Comparison of ENCODE assay signal across 12 mouse cellular contexts in genomic region chr5:104128281-104129031, GRCm38 (mm10). TPM values are rescaled to one million over a fixed set of nuclear protein-coding genes. Genes with fewer than 3 reads are reported as not detected.
DNase-seq lines count a peak whose midpoint lies in the region; ATAC-seq and TF ChIP-seq lines count a peak whose summit lies in the region.
"Had no signal": no experiment of that assay in that cellular context is flagged by ENCODE, and none has a peak within 500 bp of the region (broad histone marks: within the 10 kb centered on the region; RNA-seq: fewer than 3 reads in every experiment).

No protein-coding gene starts in this region.

- H3K36me3 ChIP-seq in midbrain, embryonic 11.5 days (ENCODE audit: control insufficient read depth, insufficient read depth, low read length) = no peaks in the 10 kb centered on the region
- H3K36me3 ChIP-seq in midbrain, postnatal 0 days (ENCODE audit: insufficient read depth, low read length) = no peaks in the 10 kb centered on the region
- H3K36me3 ChIP-seq in limb, embryonic 11.5 days (ENCODE audit: control insufficient read depth, insufficient read depth, low read length) = no peaks in the 10 kb centered on the region

- no peak overlapping the region for H3K9ac ChIP-seq in midbrain, embryonic 11.5 days (ENCODE audit: low read length)
- no peak overlapping the region for H3K9ac ChIP-seq in midbrain, postnatal 0 days (replicated peaks; ENCODE audit: low read length, poor library complexity, severe bottlenecking)
- H3K9ac ChIP-seq in limb, embryonic 11.5 days (ENCODE audit: low read length) = no peak overlapping the region

- H3K4me2 ChIP-seq in midbrain, embryonic 11.5 days = no peak overlapping the region
- H3K4me2 ChIP-seq in midbrain, postnatal 0 days (ENCODE audit: low read depth, low read length, poor library complexity, severe bottlenecking) = no peak overlapping the region
- no peak overlapping the region for H3K4me2 ChIP-seq in limb, embryonic 11.5 days (ENCODE audit: low read depth, severe bottlenecking)

- no peak overlapping the region for H3K27ac ChIP-seq in midbrain, embryonic 11.5 days (ENCODE audit: low read depth, low read length)
- no peak overlapping the region for H3K27ac ChIP-seq in midbrain, postnatal 0 days (ENCODE audit: low read depth, low read length)
- H3K27ac ChIP-seq in limb, embryonic 11.5 days (replicated peaks; ENCODE audit: low read depth, low read length) = no peak overlapping the region

- TF ChIP-seq CTCF in midbrain, postnatal 0 days (IDR thresholded peaks at IDR 0.05) = no peak

- H3K4me3 ChIP-seq in midbrain, embryonic 11.5 days (ENCODE audit: low read depth, low read length) = no peak overlapping the region
- no peak overlapping the region for H3K4me3 ChIP-seq in midbrain, postnatal 0 days (ENCODE audit: low read depth, low read length)
- no peak overlapping the region for H3K4me3 ChIP-seq in limb, embryonic 11.5 days (ENCODE audit: low read depth, low read length)

- H3K4me1 ChIP-seq in midbrain, embryonic 11.5 days (ENCODE audit: control insufficient read depth, insufficient read depth, low read length) = no peaks in the 10 kb centered on the region
- no peaks in the 10 kb centered on the region; the same call in 1 of the 2 replicates for H3K4me1 ChIP-seq in midbrain, postnatal 0 days (ENCODE audit: insufficient read depth, low read length)
- H3K4me1 ChIP-seq in limb, embryonic 11.5 days (ENCODE audit: control insufficient read depth, insufficient read depth, low read length) = no peaks in the 10 kb centered on the region

- H3K27me3 ChIP-seq in midbrain, embryonic 11.5 days (ENCODE audit: control insufficient read depth, insufficient read depth, low read length) = no peaks in the 10 kb centered on the region
- H3K27me3 ChIP-seq in midbrain, postnatal 0 days (ENCODE audit: insufficient read depth, low read length) = no peaks in the 10 kb centered on the region
- no peaks in the 10 kb centered on the region for H3K27me3 ChIP-seq in limb, embryonic 11.5 days (ENCODE audit: control insufficient read depth, insufficient read depth, low read length)

- H3K9me3 ChIP-seq in midbrain, embryonic 11.5 days (ENCODE audit: control insufficient read depth, low read length) = no peaks in the 10 kb centered on the region
- no peaks in the 10 kb centered on the region for H3K9me3 ChIP-seq in midbrain, postnatal 0 days (ENCODE audit: low read length)
- no peaks in the 10 kb centered on the region for H3K9me3 ChIP-seq in limb, embryonic 11.5 days (ENCODE audit: control insufficient read depth, low read length)

- 76% methylated on average over 12 of the region's 12 CpGs for WGBS in midbrain, embryonic 11.5 days
- WGBS in midbrain, postnatal 0 days = 71% methylated on average over 12 of the region's 12 CpGs
- 38% methylated on average over 12 of the region's 12 CpGs for WGBS in limb, embryonic 11.5 days

- peak; percentile 83 for DNase-seq in midbrain, embryonic 11.5 days (ENCODE audit: low spot score, missing footprints)
- DNase-seq in midbrain, postnatal 0 days (ENCODE audit: low spot score) = no peak
- peak; percentile 98 for DNase-seq in heart, adult 11 months
- no peak for DNase-seq in limb, embryonic 11.5 days (ENCODE audit: low spot score)
- no peak for DNase-seq in cerebellum, postnatal 10 days
- DNase-seq in cerebellum, postnatal 4 days (ENCODE audit: low spot score in 2 of 2) = no peak
- DNase-seq: cerebellum, adult 2 months had no signal

- ATAC-seq in midbrain, embryonic 11.5 days (ENCODE audit: low FRiP score) = no peak
- ATAC-seq in midbrain, postnatal 0 days (ENCODE audit: low FRiP score) = no peak
- 0 out of 2 replicates have a peak, but pooled peaks have one; percentile 62 for ATAC-seq in limb, embryonic 11.5 days (ENCODE audit: insufficient number of reproducible peaks, low FRiP score, low TSS enrichment, low read depth)
- no peak for ATAC-seq in erythroblast, adult 5-6 weeks (replicated peaks; ENCODE audit: low FRiP score, poor library complexity, severe bottlenecking)

RNA-seq across cellular contexts. Expression of gene Sparcl1, which starts 14.9 kb away (rescaled TPM):
- polyA plus RNA-seq in midbrain, embryonic 11.5 days (2014; fragmentation: Nextera tagmentation; extraction: Ambion mirVana) = 49.8 and 58.3 TPM in 2 replicates
- total RNA-seq in midbrain, postnatal 0 days (2014; rRNA removed) = 438 and 529 TPM in 2 replicates
- polyA plus RNA-seq in midbrain, postnatal 0 days (2015; fragmentation: Nextera tagmentation; extraction: Ambion mirVana) = 358 and 444 TPM in 2 replicates
- 20.5 and 21.8 TPM in 2 replicates for polyA plus RNA-seq in limb, embryonic 11.5 days (2014; fragmentation: Nextera tagmentation; extraction: Ambion mirVana)
- total RNA-seq in erythroblast, adult 5-6 weeks (2015; ENCODE audit: low replicate concordance) = not detected in 2 replicates
- total RNA-seq in erythroblast, adult 5-6 weeks (2017; ENCODE audit: low replicate concordance) = 0.85 TPM in 1 of 2 replicates, not detected in the other
- total RNA-seq: granulocyte monocyte progenitor cell, adult 5-6 weeks; neutrophil, adult 5-6 weeks had no signal

RNA-seq across cellular contexts. Expression of gene Dspp, which starts 42.1 kb away (rescaled TPM):
- polyA plus RNA-seq in midbrain, embryonic 11.5 days (2014; fragmentation: Nextera tagmentation; extraction: Ambion mirVana) = not detected in 2 replicates
- total RNA-seq in midbrain, postnatal 0 days (2014; rRNA removed) = not detected in 2 replicates
- not detected in 2 replicates for polyA plus RNA-seq in midbrain, postnatal 0 days (2015; fragmentation: Nextera tagmentation; extraction: Ambion mirVana)
- polyA plus RNA-seq in limb, embryonic 11.5 days (2014; fragmentation: Nextera tagmentation; extraction: Ambion mirVana) = not detected in 2 replicates
- not detected in 2 replicates for total RNA-seq in erythroblast, adult 5-6 weeks (2015; ENCODE audit: low replicate concordance)
- total RNA-seq in erythroblast, adult 5-6 weeks (2017; ENCODE audit: low replicate concordance) = not detected in 2 replicates
- total RNA-seq: granulocyte monocyte progenitor cell, adult 5-6 weeks; liver, adult 2 months; neutrophil, adult 5-6 weeks had no signal
- polyA plus RNA-seq: liver, adult 2 months; testis, adult 2 months had no signal

RNA-seq across cellular contexts. Expression of gene Gm17660, which starts 51.0 kb away (rescaled TPM):
- 0.29 TPM in 1 of 2 replicates, not detected in the other for polyA plus RNA-seq in midbrain, embryonic 11.5 days (2014; fragmentation: Nextera tagmentation; extraction: Ambion mirVana)
- total RNA-seq in midbrain, postnatal 0 days (2014; rRNA removed) = not detected in 2 replicates
- polyA plus RNA-seq in midbrain, postnatal 0 days (2015; fragmentation: Nextera tagmentation; extraction: Ambion mirVana) = 0.83 and 1.1 TPM in 2 replicates
- polyA plus RNA-seq in limb, embryonic 11.5 days (2014; fragmentation: Nextera tagmentation; extraction: Ambion mirVana) = not detected in 2 replicates
- not detected in 2 replicates for total RNA-seq in erythroblast, adult 5-6 weeks (2015; ENCODE audit: low replicate concordance)
- total RNA-seq in erythroblast, adult 5-6 weeks (2017; ENCODE audit: low replicate concordance) = not detected in 2 replicates
- total RNA-seq: granulocyte monocyte progenitor cell, adult 5-6 weeks; liver, adult 2 months; neutrophil, adult 5-6 weeks had no signal
- polyA plus RNA-seq: cerebellum, adult 2 months; liver, adult 2 months had no signal

Comparison
In these comparisons a context has a peak if more than half of its experiments do, and no peak if none do; other contexts are left out.
1. DNase-seq: peak in midbrain, embryonic 11.5 days (single experiment) and heart, adult 11 months (single experiment); none in midbrain, postnatal 0 days (single experiment), limb, embryonic 11.5 days (single experiment), cerebellum, postnatal 10 days (0 of 2) and cerebellum, postnatal 4 days (0 of 2).